ENCODE assay signal across 8 mouse cellular contexts in genomic region chr6:83137576-83137950, GRCm38 (mm10). TPM values are rescaled to one million over a fixed set of nuclear protein-coding genes. Genes with fewer than 3 reads are reported as not detected.
DNase-seq lines count a peak whose midpoint lies in the region; ATAC-seq and TF ChIP-seq lines count a peak whose summit lies in the region.

No protein-coding gene starts in this region.

- TF ChIP-seq POLR2A in liver, adult 2 months (IDR thresholded peaks at IDR 0.05; ENCODE audit: extremely low read depth, insufficient read depth, low read length), result peak; percentile 80; the same call in 1 of the 2 replicates

- peak overlapping the region; percentile 68 for H3K4me3 ChIP-seq in heart, embryonic 12.5 days
- H3K4me3 ChIP-seq in kidney, embryonic 15.5 days (replicated peaks), result peak overlapping the region; percentile 63
- H3K4me3 ChIP-seq in liver, adult 2 months (ENCODE audit: insufficient read depth, low read depth, low read length), result peak overlapping the region; percentile 79
- H3K4me3 ChIP-seq in midbrain, embryonic 16.5 days (ENCODE audit: low read depth, low read length), result peak overlapping the region; percentile 37

- peak overlapping the region; percentile 100 for H3K27ac ChIP-seq in heart, embryonic 12.5 days (ENCODE audit: poor library complexity, severe bottlenecking)
- H3K27ac ChIP-seq in kidney, embryonic 15.5 days, result peak overlapping the region; percentile 100
- H3K27ac ChIP-seq in liver, adult 2 months (replicated peaks; ENCODE audit: insufficient read depth, low read depth, low read length), result peak overlapping the region; percentile 89
- peak overlapping the region; percentile 81 for H3K27ac ChIP-seq in midbrain, embryonic 16.5 days (ENCODE audit: low read length)

- no peak; the same call in 1 of the 2 replicates for TF ChIP-seq CTCF in liver, adult 2 months (IDR thresholded peaks at IDR 0.05; ENCODE audit: low read depth, low read length)

- 1% methylated on average over 12 of the region's 12 CpGs for WGBS in heart, embryonic 12.5 days
- under 1% methylated on average over 12 of the region's 12 CpGs for WGBS in kidney, embryonic 15.5 days
- WGBS in liver, adult 2 months, result under 1% methylated on average over 12 of the region's 12 CpGs
- 2% methylated on average over 12 of the region's 12 CpGs for WGBS in midbrain, embryonic 16.5 days

- peaks cover 11% of the 10 kb centered on the region; the same call in 1 of the 2 replicates for H3K27me3 ChIP-seq in heart, embryonic 12.5 days (replicated peaks)
- no peaks in the 10 kb centered on the region for H3K27me3 ChIP-seq in kidney, embryonic 15.5 days
- H3K27me3 ChIP-seq in liver, adult 2 months (ENCODE audit: control insufficient read depth, insufficient read depth, low read length), result no peaks in the 10 kb centered on the region
- H3K27me3 ChIP-seq in midbrain, embryonic 16.5 days (ENCODE audit: control insufficient read depth, insufficient read depth, low read depth, low read length), result peaks cover 13% of the 10 kb centered on the region

- peak overlapping the region; percentile 85 for H3K4me2 ChIP-seq in heart, embryonic 12.5 days
- peak overlapping the region; percentile 74 for H3K4me2 ChIP-seq in kidney, embryonic 15.5 days
- H3K4me2 ChIP-seq in midbrain, embryonic 16.5 days (ENCODE audit: low read length), result peak overlapping the region; percentile 54

- DNase-seq in thymus, postnatal 4 days, result peak; percentile 65
- DNase-seq in thymus, postnatal 10 days (ENCODE audit: low spot score in 2 of 2), result no peak
- DNase-seq in fibroblast of lung, adult 2 months (ENCODE audit: low read depth), result peak; percentile 88
- peak; percentile 79 for DNase-seq in liver, adult 2 months (ENCODE audit: extremely low read depth, low read depth, low spot score)
- DNase-seq in urinary bladder, postnatal 14 days (ENCODE audit: low spot score), result peak; percentile 87

- no peaks in the 10 kb centered on the region for H3K9me3 ChIP-seq in heart, embryonic 12.5 days (replicated peaks)
- no peaks in the 10 kb centered on the region for H3K9me3 ChIP-seq in kidney, embryonic 15.5 days (replicated peaks)
- H3K9me3 ChIP-seq in midbrain, embryonic 16.5 days (replicated peaks; ENCODE audit: control insufficient read depth, low read length, poor library complexity, severe bottlenecking), result no peaks in the 10 kb centered on the region

- H3K4me1 ChIP-seq in heart, embryonic 12.5 days (replicated peaks), result peaks cover 48% of the 10 kb centered on the region
- H3K4me1 ChIP-seq in kidney, embryonic 15.5 days, result peaks cover 68% of the 10 kb centered on the region
- H3K4me1 ChIP-seq in liver, adult 2 months (ENCODE audit: control insufficient read depth, insufficient read depth, low read length), result peaks cover 19% of the 10 kb centered on the region
- peaks cover 27% of the 10 kb centered on the region for H3K4me1 ChIP-seq in midbrain, embryonic 16.5 days (ENCODE audit: control insufficient read depth, insufficient read depth, low read length)

- peak overlapping the region; percentile 92 for H3K9ac ChIP-seq in heart, embryonic 12.5 days
- peak overlapping the region; percentile 82 for H3K9ac ChIP-seq in kidney, embryonic 15.5 days
- peak overlapping the region; percentile 86 for H3K9ac ChIP-seq in liver, adult 2 months (ENCODE audit: low read depth, low read length)
- peak overlapping the region; percentile 66 for H3K9ac ChIP-seq in midbrain, embryonic 16.5 days (ENCODE audit: low read depth, low read length)

- no peaks in the 10 kb centered on the region; the same call in 1 of the 2 replicates for H3K36me3 ChIP-seq in heart, embryonic 12.5 days
- peaks cover 3% of the 10 kb centered on the region; the same call in 1 of the 2 replicates for H3K36me3 ChIP-seq in kidney, embryonic 15.5 days
- no peaks in the 10 kb centered on the region for H3K36me3 ChIP-seq in liver, adult 2 months (ENCODE audit: control insufficient read depth, insufficient read depth, low read length)
- no peaks in the 10 kb centered on the region for H3K36me3 ChIP-seq in midbrain, embryonic 16.5 days (ENCODE audit: control insufficient read depth, insufficient read depth, low read length)

- peak; percentile 85 for ATAC-seq in heart, embryonic 12.5 days (ENCODE audit: insufficient number of reproducible peaks, low FRiP score)
- ATAC-seq in kidney, embryonic 15.5 days (replicated peaks; ENCODE audit: low FRiP score), result peak; percentile 85
- ATAC-seq in midbrain, embryonic 16.5 days, result peak; percentile 30; the same call in 1 of the 2 replicates

- H3K79me2 ChIP-seq in liver, adult 2 months (ENCODE audit: control insufficient read depth, insufficient read depth, low read length), result peaks cover 2% of the 10 kb centered on the region; the same call in 1 of the 2 replicates

RNA-seq across cellular contexts. Expression of gene Rtkn, which starts 2.3 kb away (rescaled TPM):
- polyA plus RNA-seq in heart, embryonic 12.5 days (2016; fragmentation: Nextera tagmentation; extraction: Ambion mirVana), result 20.3 and 22.0 TPM in 2 replicates
- polyA plus RNA-seq in kidney, embryonic 15.5 days (2015; fragmentation: Nextera tagmentation; extraction: Ambion mirVana), result 31.5 and 33.7 TPM in 2 replicates
- total RNA-seq in liver, adult 2 months (2014; rRNA removed), result 4.7 and 6.9 TPM in 2 replicates
- polyA plus RNA-seq in liver, adult 2 months (2012; rRNA removed), result 12.2 and 17.4 TPM in 2 replicates
- polyA plus RNA-seq in midbrain, embryonic 16.5 days (2015; fragmentation: Nextera tagmentation; extraction: Ambion mirVana), result 10.7 TPM in 2 replicates

RNA-seq across cellular contexts. Expression of gene Ino80b, which starts 12.3 kb away (rescaled TPM):
- polyA plus RNA-seq in heart, embryonic 12.5 days (2016; fragmentation: Nextera tagmentation; extraction: Ambion mirVana), result 11.1 and 12.1 TPM in 2 replicates
- polyA plus RNA-seq in kidney, embryonic 15.5 days (2015; fragmentation: Nextera tagmentation; extraction: Ambion mirVana), result 15.9 and 17.1 TPM in 2 replicates
- 9.5 and 10.3 TPM in 2 replicates for total RNA-seq in liver, adult 2 months (2014; rRNA removed)
- polyA plus RNA-seq in liver, adult 2 months (2012; rRNA removed), result 23.8 and 26.5 TPM in 2 replicates
- 13.3 and 14.5 TPM in 2 replicates for polyA plus RNA-seq in midbrain, embryonic 16.5 days (2015; fragmentation: Nextera tagmentation; extraction: Ambion mirVana)

RNA-seq across cellular contexts. Expression of gene Wbp1, which starts 16.2 kb away (rescaled TPM):
- polyA plus RNA-seq in heart, embryonic 12.5 days (2016; fragmentation: Nextera tagmentation; extraction: Ambion mirVana), result 87.6 and 91.3 TPM in 2 replicates
- polyA plus RNA-seq in kidney, embryonic 15.5 days (2015; fragmentation: Nextera tagmentation; extraction: Ambion mirVana), result 132 and 144 TPM in 2 replicates
- total RNA-seq in liver, adult 2 months (2014; rRNA removed), result 39.5 and 48.3 TPM in 2 replicates
- 85.1 and 112 TPM in 2 replicates for polyA plus RNA-seq in liver, adult 2 months (2012; rRNA removed)
- 148 and 163 TPM in 2 replicates for polyA plus RNA-seq in midbrain, embryonic 16.5 days (2015; fragmentation: Nextera tagmentation; extraction: Ambion mirVana)

RNA-seq across cellular contexts. Expression of gene Wdr54, which starts 18.6 kb away (rescaled TPM):
- 4.2 and 6.8 TPM in 2 replicates for polyA plus RNA-seq in heart, embryonic 12.5 days (2016; fragmentation: Nextera tagmentation; extraction: Ambion mirVana)
- 6.6 and 8.3 TPM in 2 replicates for polyA plus RNA-seq in kidney, embryonic 15.5 days (2015; fragmentation: Nextera tagmentation; extraction: Ambion mirVana)
- 0.13 and 0.28 TPM in 2 replicates for total RNA-seq in liver, adult 2 months (2014; rRNA removed)
- 1.7 and 2.4 TPM in 2 replicates for polyA plus RNA-seq in liver, adult 2 months (2012; rRNA removed)
- polyA plus RNA-seq in midbrain, embryonic 16.5 days (2015; fragmentation: Nextera tagmentation; extraction: Ambion mirVana), result 20.1 and 22.9 TPM in 2 replicates

RNA-seq across cellular contexts. Expression of gene 1700003E16Rik, which starts 18.6 kb away (rescaled TPM):
- 0.17 and 0.39 TPM in 2 replicates for polyA plus RNA-seq in heart, embryonic 12.5 days (2016; fragmentation: Nextera tagmentation; extraction: Ambion mirVana)
- polyA plus RNA-seq in kidney, embryonic 15.5 days (2015; fragmentation: Nextera tagmentation; extraction: Ambion mirVana), result 1.6 and 2.4 TPM in 2 replicates
- 0.09 and 0.13 TPM in 2 replicates for total RNA-seq in liver, adult 2 months (2014; rRNA removed)
- polyA plus RNA-seq in liver, adult 2 months (2012; rRNA removed), result 0.22 and 0.29 TPM in 2 replicates
- 11.4 and 16.3 TPM in 2 replicates for polyA plus RNA-seq in midbrain, embryonic 16.5 days (2015; fragmentation: Nextera tagmentation; extraction: Ambion mirVana)

Comparison
In these comparisons a context has a peak if more than half of its experiments do, and no peak if none do; other contexts are left out.
1. DNase-seq: peak in thymus, postnatal 4 days (single experiment), fibroblast of lung, adult 2 months (single experiment), liver, adult 2 months (single experiment) and urinary bladder, postnatal 14 days (single experiment); none in thymus, postnatal 10 days (0 of 2).
2. ATAC-seq: peak in every context shown above with its lines; median percentile 85 in heart, embryonic 12.5 days; 85 in kidney, embryonic 15.5 days; 30 in midbrain, embryonic 16.5 days.
3. Peak in every context shown above with its lines, with median percentiles within 50 percentile points of each other: H3K27ac ChIP-seq, H3K4me2 ChIP-seq, H3K4me3 ChIP-seq and H3K9ac ChIP-seq.